Comparison of ENCODE assay signal across 30 mouse cellular contexts in the genomic region with DNA sequence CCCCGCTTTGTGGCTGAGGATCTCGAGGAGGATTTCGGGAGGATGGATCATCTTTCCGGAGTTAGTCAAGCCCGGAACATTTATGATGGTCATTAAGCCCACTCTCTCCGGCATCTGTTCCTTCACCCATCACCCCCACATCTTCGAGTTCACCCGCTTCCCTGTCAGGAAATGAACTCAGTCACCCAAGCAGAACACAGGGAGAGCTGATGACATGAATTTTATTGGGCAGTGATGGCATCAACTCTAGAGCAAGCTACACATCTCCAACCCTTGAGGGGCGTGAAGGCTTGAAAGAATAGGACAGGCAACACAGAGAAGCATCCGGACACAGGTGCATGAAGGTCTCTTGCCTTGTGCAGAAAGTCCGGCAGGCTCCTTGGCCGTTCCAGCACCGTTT. TPM values are rescaled to one million over a fixed set of nuclear protein-coding genes. Genes with fewer than 3 reads are reported as not detected.
"Had no signal": no experiment of that assay in that cellular context is flagged by ENCODE, and none has a peak within 500 bp of the region (broad histone marks: within the 10 kb centered on the region; RNA-seq: fewer than 3 reads in every experiment).

No protein-coding gene starts in this region.

- H3K4me3 ChIP-seq: heart, adult 2 months; heart, embryonic 13.5 days; heart, embryonic 15.5 days; hindbrain, embryonic 13.5 days; hindbrain, embryonic 15.5 days; limb, embryonic 10.5 days; limb, embryonic 12.5 days; liver, embryonic 13.5 days; liver, embryonic 15.5 days had no signal

- H3K9me3 ChIP-seq: heart, embryonic 13.5 days; heart, embryonic 15.5 days; hindbrain, embryonic 13.5 days; hindbrain, embryonic 15.5 days; limb, embryonic 10.5 days; liver, embryonic 13.5 days; liver, embryonic 15.5 days had no signal

- H3K27ac ChIP-seq: heart, adult 2 months; heart, embryonic 13.5 days; heart, embryonic 15.5 days; hindbrain, embryonic 13.5 days; hindbrain, embryonic 15.5 days; hindbrain, postnatal 0 days; limb, embryonic 10.5 days; limb, embryonic 12.5 days; liver, embryonic 13.5 days; liver, embryonic 15.5 days had no signal

- H3K36me3 ChIP-seq: heart, embryonic 13.5 days; heart, embryonic 15.5 days; hindbrain, embryonic 13.5 days; hindbrain, embryonic 15.5 days; limb, embryonic 10.5 days; limb, embryonic 12.5 days; liver, embryonic 13.5 days; liver, embryonic 15.5 days had no signal

- DNase-seq: forebrain, postnatal 0 days; gastrocnemius, postnatal 14 days; gastrocnemius, postnatal 36 days; heart, adult 11 months; heart, adult 2 months; heart, postnatal 14 days; heart, postnatal 36 days; kidney, adult 11 months; kidney, adult 9 months; kidney, postnatal 25 days; layer of hippocampus, adult 9-11 months; layer of hippocampus, postnatal 36 days; liver; liver, embryonic 13.5 days had no signal

- H3K4me2 ChIP-seq: heart, embryonic 11.5 days; heart, embryonic 13.5 days; heart, embryonic 15.5 days; hindbrain, embryonic 13.5 days; hindbrain, embryonic 15.5 days; limb, embryonic 12.5 days; liver, embryonic 11.5 days; liver, embryonic 13.5 days; liver, embryonic 15.5 days had no signal

- H3K9ac ChIP-seq: forebrain, postnatal 0 days; heart, embryonic 13.5 days; heart, embryonic 15.5 days; hindbrain, embryonic 13.5 days; hindbrain, embryonic 15.5 days; limb, embryonic 12.5 days; liver, embryonic 13.5 days; liver, embryonic 15.5 days had no signal

- ATAC-seq: forebrain, postnatal 0 days; hindbrain, postnatal 0 days; intestine, embryonic 16.5 days had no signal

RNA-seq across cellular contexts. Expression of gene Defb25, which starts 0.7 kb away (rescaled TPM):
- polyA plus RNA-seq: forebrain, postnatal 0 days; heart, adult 2 months; hindbrain, embryonic 11.5 days; hindbrain, embryonic 13.5 days; hindbrain, embryonic 15.5 days; hindbrain, postnatal 0 days; limb, embryonic 10.5 days; limb, embryonic 12.5 days; liver, embryonic 11.5 days; liver, embryonic 13.5 days; liver, embryonic 15.5 days had no signal

RNA-seq across cellular contexts. Expression of gene Defb36, which starts 18.0 kb away (rescaled TPM):
- polyA plus RNA-seq: forebrain, postnatal 0 days; heart, adult 2 months; heart, embryonic 11.5 days; heart, embryonic 13.5 days; heart, embryonic 15.5 days; heart, postnatal 0 days; hindbrain, embryonic 11.5 days; hindbrain, embryonic 13.5 days; hindbrain, embryonic 15.5 days; hindbrain, postnatal 0 days; intestine, embryonic 14.5 days; intestine, embryonic 16.5 days; large intestine, adult 2 months; limb, embryonic 10.5 days; limb, embryonic 12.5 days; limb, embryonic 14.5 days; liver, embryonic 11.5 days; liver, embryonic 13.5 days; liver, embryonic 15.5 days had no signal

RNA-seq across cellular contexts. Expression of gene Defb45, which starts 23.0 kb away (rescaled TPM):
- polyA plus RNA-seq: forebrain, postnatal 0 days; heart, adult 2 months; heart, embryonic 11.5 days; heart, embryonic 13.5 days; heart, embryonic 15.5 days; heart, postnatal 0 days; hindbrain, embryonic 11.5 days; hindbrain, embryonic 13.5 days; hindbrain, embryonic 15.5 days; hindbrain, postnatal 0 days; intestine, embryonic 14.5 days; intestine, embryonic 16.5 days; large intestine, adult 2 months; limb, embryonic 10.5 days; limb, embryonic 12.5 days; limb, embryonic 14.5 days; liver, embryonic 11.5 days; liver, embryonic 13.5 days; liver, embryonic 15.5 days had no signal

RNA-seq across cellular contexts. Expression of gene Defb19, which starts 42.0 kb away (rescaled TPM):
- polyA plus RNA-seq: forebrain, postnatal 0 days; hindbrain, embryonic 11.5 days; hindbrain, embryonic 13.5 days; hindbrain, embryonic 15.5 days; hindbrain, postnatal 0 days; intestine, embryonic 14.5 days; intestine, embryonic 16.5 days; large intestine, adult 2 months; limb, embryonic 10.5 days; limb, embryonic 12.5 days; limb, embryonic 14.5 days; liver, embryonic 11.5 days; liver, embryonic 13.5 days had no signal
